Mouse (Mus musculus) C2C12 (cell line): ENCODE results near the gene Cmtr2. TPM values are rescaled to one million over a fixed set of nuclear protein-coding genes. Genes with fewer than 3 reads are reported as not detected.

Experiments used
- H3K27me3 ChIP-seq: one replicate; pipeline ENCODE4 v1.6.1; 2011; ENCODE audit not compliant: control insufficient read depth, insufficient read depth, insufficient read length
- H3K36me3 ChIP-seq: one replicate; pipeline ENCODE4 v1.6.1; 2011; ENCODE audit not compliant: control insufficient read depth, insufficient read depth
- H3K4me3 ChIP-seq: one replicate; pipeline ENCODE4 v1.5.1; 2011; ENCODE audit warnings: mild to moderate bottlenecking, control low read depth; ENCODE audit not compliant: poor library complexity, insufficient read depth, severe bottlenecking
- H3K79me2 ChIP-seq: one replicate; pipeline ENCODE4 v1.6.1; 2011; ENCODE audit not compliant: control insufficient read depth, insufficient read depth
- H3K79me3 ChIP-seq: one replicate; pipeline ENCODE4 v1.6.1; 2011; ENCODE audit warnings: low read depth, control low read depth
- H3ac ChIP-seq: one replicate; pipeline ENCODE3; 2011; ENCODE audit warnings: low read depth; ENCODE audit not compliant: control insufficient read depth, insufficient read length
- CEBPB ChIP-seq: IDR thresholded peaks from one replicate; pipeline ENCODE4 v1.6.1; 2011; ENCODE audit warnings: low read depth, mild to moderate bottlenecking, control low read depth, moderate library complexity
- CTCF ChIP-seq: IDR thresholded peaks from one replicate; pipeline ENCODE4 v1.5.1; 2011; ENCODE audit not compliant: control insufficient read depth, insufficient read depth, insufficient read length
- FOSL1 ChIP-seq: IDR thresholded peaks from one replicate; pipeline ENCODE4 v1.8.0; 2011; ENCODE audit warnings: mild to moderate bottlenecking, low read length; ENCODE audit not compliant: poor library complexity, insufficient read depth, severe bottlenecking
- MAX ChIP-seq: IDR thresholded peaks from one replicate; pipeline ENCODE4 v1.6.1; 2011; ENCODE audit warnings: mild to moderate bottlenecking, control low read depth
- MYOD1 ChIP-seq: IDR thresholded peaks from one replicate; pipeline ENCODE4 v1.6.1; 2011; ENCODE audit warnings: low read depth; ENCODE audit not compliant: control insufficient read depth, insufficient read length
- MYOG ChIP-seq: IDR thresholded peaks from one replicate; pipeline ENCODE4 v1.6.1; 2011; ENCODE audit not compliant: control insufficient read depth, insufficient read length; ENCODE audit errors: extremely low read depth
- USF1 ChIP-seq: IDR thresholded peaks from one replicate; pipeline ENCODE4 v1.6.1; 2011; ENCODE audit warnings: low read depth, mild to moderate bottlenecking, control low read depth, moderate library complexity
- long read RNA-seq, 2 experiments: library from polyadenylated mRNA; unstranded; transcript quantifications; one replicate each; pipeline ENCODE4 v2.0.0; 2019 to 2020
- polyA plus RNA-seq: library from polyadenylated mRNA; unstranded; fragments of >200 nt; fragmentation: generic; extraction: Trizol; gene quantifications from one replicate; pipeline ENCODE4 v1.2.1, GENCODE M21; 2012; ENCODE audit warnings: missing spikeins

The Cmtr2 gene
- polyA plus RNA-seq, result 4.6 TPM
- long read RNA-seq, experiment 1, partial matches to known transcripts, result 0 of 4 reads
- long read RNA-seq, experiment 1, other reads (novel, unspliced or antisense), result 1 of 4 reads
- long read RNA-seq, experiment 2, partial matches to known transcripts, result 0 of 11 reads
- long read RNA-seq, experiment 2, other reads (novel, unspliced or antisense), result 9 of 11 reads

DNA sequence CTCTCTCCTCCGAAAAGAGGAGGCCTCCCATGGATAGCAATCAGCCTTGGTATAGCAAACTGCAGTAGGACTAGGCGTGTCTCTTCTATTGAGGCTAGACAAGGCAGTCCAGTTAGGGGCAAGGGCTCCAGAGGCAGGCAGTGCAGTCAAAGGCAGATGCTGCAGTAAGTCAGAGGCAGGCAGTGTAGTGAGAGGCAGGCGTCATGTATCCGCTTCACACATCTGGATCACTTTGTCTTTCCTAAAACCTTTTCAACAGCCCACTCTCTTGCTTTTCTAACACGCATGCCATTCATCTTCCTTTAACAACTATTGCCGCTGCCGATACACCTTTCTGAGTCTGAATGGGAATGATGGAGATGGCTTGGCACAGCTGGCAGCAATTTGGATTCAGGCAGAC lies at the start of gene Cmtr2:
Gene Cmtr2, plus strand, starts transcription at position 301 of the 400 bp plus-strand sequence.
- Histone ChIP-seq H3K79me3 (peaks cover 17% of the 10 kb centered on the region), H3K36me3 (no peaks in the 10 kb centered on the region), H3K79me2 (peaks cover 25% of the 10 kb centered on the region), H3K27me3 (peaks cover 3% of the 10 kb centered on the region), H3K4me3 (no peak within 1 kb of the TSS), H3ac (no peak within 1 kb of the TSS)
- TF ChIP-seq MYOD1 (no peak), USF1 (no peak), FOSL1 (no peak), MYOG (no peak), CTCF (no peak), MAX (no peak), CEBPB (no peak)

DNA sequence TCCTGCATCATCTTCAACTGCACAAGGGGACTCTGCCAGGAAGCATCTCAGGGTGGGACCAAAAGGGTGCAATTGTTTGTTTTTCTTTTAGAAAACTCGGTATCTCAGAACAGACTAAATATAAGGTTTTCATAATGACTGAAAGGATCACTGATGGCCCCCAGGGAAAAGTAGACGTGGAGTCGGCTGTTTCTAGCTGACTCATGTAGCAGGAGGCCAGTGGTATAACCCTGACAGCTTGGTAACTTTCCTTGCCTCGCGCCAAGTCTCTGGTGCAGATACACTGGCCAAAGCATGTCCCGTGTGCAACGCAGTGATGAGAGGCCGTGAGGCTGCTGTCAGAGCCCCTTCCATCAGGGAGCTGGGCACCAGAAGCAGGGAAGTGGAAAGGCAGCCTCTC lies 49.2 kb upstream of the Cmtr2 start:
- Histone ChIP-seq H3K36me3 (no peaks in the 10 kb centered on the region), H3K79me3 (no peaks in the 10 kb centered on the region), H3K27me3 (peaks cover 38% of the 10 kb centered on the region), H3K4me3 (no peak overlapping the region), H3K79me2 (no peaks in the 10 kb centered on the region), H3ac (no peak overlapping the region)
- TF ChIP-seq CEBPB (no peak), USF1 (no peak), MYOD1 (no peak), MAX (no peak), CTCF (no peak), MYOG (no peak), FOSL1 (no peak)

- TF ChIP-seq CTCF (no peak), MYOG (no peak), FOSL1 (no peak), MAX (no peak), CEBPB (no peak), USF1 (no peak), MYOD1 (no peak)
- no peaks in the 10 kb centered on the region for H3K79me3 ChIP-seq
- H3K36me3 ChIP-seq, result no peaks in the 10 kb centered on the region
- H3K27me3 ChIP-seq, result peaks cover 31% of the 10 kb centered on the region
- no peaks in the 10 kb centered on the region for H3K79me2 ChIP-seq
- H3ac ChIP-seq, result no peak within 1 kb of the TSS
- H3K4me3 ChIP-seq, result no peak within 1 kb of the TSS
Observed at GRCm38 (mm10) chr8:110168046-110168445, 47.4 kb upstream of the Cmtr2 start, which contains the start of gene Calb2. TSS of gene Calb2 (minus strand) at chr8:110168210.

- H3K4me3 ChIP-seq, result no peak overlapping the region
- peaks cover 25% of the 10 kb centered on the region for H3K27me3 ChIP-seq
- H3K79me2 ChIP-seq, result no peaks in the 10 kb centered on the region
- no peaks in the 10 kb centered on the region for H3K79me3 ChIP-seq
- TF ChIP-seq CTCF, result no peak
- no peak for TF ChIP-seq MYOD1
- TF ChIP-seq MAX, result no peak
- no peak for TF ChIP-seq MYOG
- no peak for TF ChIP-seq FOSL1
- H3K36me3 ChIP-seq, result no peaks in the 10 kb centered on the region
- no peak overlapping the region for H3ac ChIP-seq
Observed at GRCm38 (mm10) chr8:110172161-110172560, 43.3 kb upstream of the Cmtr2 start.

DNA sequence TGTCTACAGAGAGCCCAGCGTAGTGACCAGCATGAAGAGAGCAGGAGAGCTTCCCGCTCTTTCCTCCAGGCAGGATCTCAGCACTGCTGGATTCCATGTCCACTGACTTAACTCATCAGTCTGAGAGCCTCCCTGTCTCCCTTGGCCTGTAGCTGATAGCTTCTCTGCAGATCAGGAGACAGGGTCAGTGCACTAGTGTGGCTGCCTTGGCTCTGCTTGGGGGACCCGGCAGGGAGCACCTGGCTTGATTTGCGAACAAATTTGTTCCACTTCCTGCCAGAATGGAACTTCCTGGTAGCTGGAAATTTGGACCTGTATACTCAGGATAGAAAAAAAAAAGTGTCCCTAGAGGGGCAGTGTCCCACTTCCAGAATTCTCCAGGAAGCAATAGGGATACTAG lies 40.6 kb upstream of the Cmtr2 start:
- no peak for TF ChIP-seq CTCF
- TF ChIP-seq FOSL1, result no peak
- no peak for TF ChIP-seq MYOG
- H3K79me3 ChIP-seq, result no peaks in the 10 kb centered on the region
- H3K4me3 ChIP-seq, result no peak overlapping the region
- H3K27me3 ChIP-seq, result peaks cover 21% of the 10 kb centered on the region
- no peaks in the 10 kb centered on the region for H3K36me3 ChIP-seq
- H3K79me2 ChIP-seq, result no peaks in the 10 kb centered on the region
- no peak overlapping the region for H3ac ChIP-seq

DNA sequence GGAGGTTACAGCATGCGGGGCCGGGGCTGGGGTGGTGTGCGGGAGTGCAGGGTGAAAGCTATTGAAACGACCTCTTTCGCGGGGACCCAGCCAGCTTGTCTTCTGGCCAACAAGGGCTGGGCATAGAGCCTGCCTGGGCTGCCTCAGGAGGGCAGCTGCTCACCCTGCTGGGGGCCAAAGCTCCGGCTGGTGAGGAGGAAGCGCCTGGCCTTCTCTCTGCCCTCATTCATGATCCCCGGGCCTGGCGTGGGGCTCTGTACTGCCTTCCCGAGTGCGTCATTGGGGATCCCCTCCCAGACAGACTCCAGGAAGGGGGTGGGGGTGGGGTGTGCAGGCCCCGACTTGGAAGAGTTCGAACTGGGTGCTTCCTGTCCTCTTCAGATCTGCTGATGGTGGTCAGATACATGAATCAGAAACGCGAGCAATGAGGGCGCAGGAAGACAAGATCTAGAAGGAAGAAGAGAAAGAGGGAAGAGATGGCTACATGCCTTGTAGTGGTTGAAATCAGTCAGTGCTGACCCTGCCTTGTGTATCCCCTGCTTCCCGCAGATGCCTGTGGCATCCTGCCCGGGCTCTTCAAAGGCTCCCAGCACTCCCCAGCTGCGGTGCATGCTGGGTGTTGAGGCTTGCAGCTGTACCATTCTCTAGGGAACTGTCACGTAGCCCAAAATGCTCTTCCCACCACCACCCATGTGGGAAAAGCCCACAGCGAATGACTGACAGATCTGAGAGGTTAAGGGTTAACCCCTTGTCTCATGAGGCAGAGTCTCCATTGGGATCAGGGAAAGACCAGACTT lies 37.9 kb upstream of the Cmtr2 start:
- H3K27me3 ChIP-seq, result peaks cover 16% of the 10 kb centered on the region
- H3K79me2 ChIP-seq, result no peaks in the 10 kb centered on the region
- no peak overlapping the region for H3K4me3 ChIP-seq
- H3K79me3 ChIP-seq, result no peaks in the 10 kb centered on the region
- H3ac ChIP-seq, result no peak overlapping the region
- TF ChIP-seq FOSL1 (no peak), MAX (no peak), CEBPB (no peak), CTCF (no peak), USF1 (no peak), MYOD1 (no peak), MYOG (no peak)
- no peaks in the 10 kb centered on the region for H3K36me3 ChIP-seq
